Mouse (Mus musculus) lung, postnatal 0 days (tissue): ENCODE results near the gene Mapk1ip1.

Experiments
- CTCF ChIP-seq: IDR thresholded peaks from 2 replicates; pipeline ENCODE4 v1.5.1; 2016; ENCODE audit warnings: antibody characterized with exemption, mild to moderate bottlenecking
- EP300 ChIP-seq: IDR thresholded peaks from 2 replicates; pipeline ENCODE4 v1.6.1; 2016; ENCODE audit warnings: antibody characterized with exemption, mild to moderate bottlenecking, control low read depth

DNA sequence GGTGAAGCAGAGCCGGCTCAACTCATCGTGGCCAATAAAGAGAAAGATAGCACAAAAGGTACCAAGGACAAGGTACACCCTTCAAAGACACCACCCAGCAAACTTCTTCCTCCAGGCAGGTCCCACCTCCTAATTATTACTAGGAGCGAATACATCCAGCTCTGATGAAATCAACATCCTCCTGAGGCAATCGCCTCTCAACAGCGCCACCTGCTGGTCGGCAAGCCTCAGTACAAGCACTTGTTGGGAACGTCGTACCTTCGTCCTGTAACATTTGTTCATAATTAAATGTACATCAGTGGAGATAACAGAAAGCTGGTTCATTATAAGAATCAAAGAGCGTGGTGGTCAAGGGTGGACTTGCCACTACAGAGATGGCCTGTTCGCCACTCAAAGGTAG lies 18.3 kb downstream of the Mapk1ip1 start:
- TF ChIP-seq CTCF, result peak; percentile 98
- no peak for TF ChIP-seq EP300
